Mouse (Mus musculus) left cerebral cortex, adult 8-10 months (tissue): ENCODE results near the gene Cadm1. TPM values are rescaled to one million over a fixed set of nuclear protein-coding genes. Genes with fewer than 3 reads are reported as not detected.

Experiments
- DNase-seq, 2 experiments: peaks; one replicate each; pipeline ENCODE4 v3.0.0; 2022; ENCODE audit warnings: low spot score in 2 of 2
- total RNA-seq, 4 experiments: library from RNA; stranded (reverse); gene quantifications; 2 replicates each; pipeline ENCODE4 v1.2.4; 2022

Gene Cadm1
- total RNA-seq, 4 experiments from 2014 or later = 218 to 230 (median 223) TPM

- DNase-seq = no peak
Measured at GRCm38 (mm10) chr9:47860994-47861393, 331.0 kb downstream of the Cadm1 start.

GRCm38 (mm10) chr9:47861783-47862182 is 331.8 kb downstream of the Cadm1 start:
- DNase-seq = no peak

- no peak for DNase-seq
Measured at GRCm38 (mm10) chr9:47866001-47866400, 336.0 kb downstream of the Cadm1 start.

GRCm38 (mm10) chr9:47867474-47867873 is 337.5 kb downstream of the Cadm1 start:
- no peak for DNase-seq

- DNase-seq = no peak
Measured at GRCm38 (mm10) chr9:47869661-47870060, 339.7 kb downstream of the Cadm1 start.

GRCm38 (mm10) chr9:47876557-47877206 is 346.7 kb downstream of the Cadm1 start:
- DNase-seq = no peak

- DNase-seq = no peak
Measured at GRCm38 (mm10) chr9:47880171-47880570, 350.2 kb downstream of the Cadm1 start.

- no peak for DNase-seq
Measured at GRCm38 (mm10) chr9:47882372-47882771, 352.4 kb downstream of the Cadm1 start.

GRCm38 (mm10) chr9:47891721-47892120 is 361.7 kb downstream of the Cadm1 start:
- DNase-seq = no peak

GRCm38 (mm10) chr9:47892995-47893394 is 363.0 kb downstream of the Cadm1 start:
- no peak for DNase-seq

- no peak for DNase-seq
Measured at GRCm38 (mm10) chr9:47894096-47894495, 364.1 kb downstream of the Cadm1 start.

- no peak for DNase-seq
Measured at GRCm38 (mm10) chr9:47894661-47895060, 364.7 kb downstream of the Cadm1 start.

GRCm38 (mm10) chr9:47895121-47895520 is 365.1 kb downstream of the Cadm1 start:
- DNase-seq = no peak

GRCm38 (mm10) chr9:47900734-47901133 is 370.8 kb downstream of the Cadm1 start:
- no peak for DNase-seq

- peak in 1 of 2 experiments; percentile 27 for DNase-seq
Measured at GRCm38 (mm10) chr9:47903661-47904060, 373.7 kb downstream of the Cadm1 start.

GRCm38 (mm10) chr9:47904339-47904922 is 374.5 kb downstream of the Cadm1 start:
- no peak for DNase-seq

- DNase-seq = no peak
Measured at GRCm38 (mm10) chr9:47906521-47906920, 376.5 kb downstream of the Cadm1 start.
